9 mouse cellular contexts compared by ENCODE assay signal in the genomic region with DNA sequence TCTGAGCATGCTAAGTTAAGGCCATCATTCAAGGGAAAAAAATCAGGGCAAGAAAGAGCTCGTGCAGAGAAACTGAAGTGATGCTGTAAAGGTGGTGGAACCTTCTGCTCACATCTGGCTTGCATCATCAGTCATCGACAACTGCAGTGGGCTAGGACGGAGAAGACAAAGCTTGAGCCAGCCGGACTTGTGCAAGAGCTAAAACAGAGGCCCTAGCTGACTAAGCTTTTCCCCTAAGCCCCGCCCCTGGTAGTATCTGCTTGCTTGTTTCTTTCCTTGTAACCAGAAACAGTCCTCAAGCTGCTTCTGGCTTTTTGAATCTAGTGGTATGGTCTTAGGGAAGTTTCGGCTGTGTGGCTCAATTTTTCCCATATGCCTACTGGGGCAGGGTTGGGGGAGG. TPM values are rescaled to one million over a fixed set of nuclear protein-coding genes. Genes with fewer than 3 reads are reported as not detected.
DNase-seq lines count a peak whose midpoint lies in the region; ATAC-seq and TF ChIP-seq lines count a peak whose summit lies in the region.
"Had no signal": no experiment of that assay in that cellular context is flagged by ENCODE, and none has a peak within 500 bp of the region (broad histone marks: within the 10 kb centered on the region; RNA-seq: fewer than 3 reads in every experiment).

No protein-coding gene starts in this region.

- intact Hi-C loops in gastrocnemius, postnatal 36 days (cut with DNase I): no loop called here
- intact Hi-C loops in left cerebral cortex, postnatal 25 days (cut with DNase I): no loop called here

- no peaks in the 10 kb centered on the region for H3K27me3 ChIP-seq in liver, postnatal 0 days (ENCODE audit: insufficient read depth, low read length)
- H3K27me3 ChIP-seq in forebrain, embryonic 10.5 days (ENCODE audit: poor library complexity, severe bottlenecking): peaks cover 87% of the 10 kb centered on the region
- H3K27me3 ChIP-seq: neural tube, embryonic 13.5 days had no signal

- no peak for TF ChIP-seq CTCF in liver, postnatal 0 days (IDR thresholded peaks at IDR 0.05; ENCODE audit: low read depth)

- no peaks in the 10 kb centered on the region for H3K4me1 ChIP-seq in liver, postnatal 0 days (ENCODE audit: insufficient read depth)
- H3K4me1 ChIP-seq in forebrain, embryonic 10.5 days: no peaks in the 10 kb centered on the region
- H3K4me1 ChIP-seq: neural tube, embryonic 13.5 days had no signal

- ATAC-seq in CD4-positive, CD25-positive, alpha-beta regulatory T cell, adult 4 months: peak; percentile 48
- 0 out of 2 replicates have a peak, but pooled peaks have one; percentile 41 for ATAC-seq in liver, postnatal 0 days

- TF ChIP-seq EP300 in liver, postnatal 0 days (IDR thresholded peaks at IDR 0.05; ENCODE audit: low read depth): no peak

- no peak overlapping the region for H3K9ac ChIP-seq in liver, postnatal 0 days (replicated peaks)
- H3K9ac ChIP-seq: neural tube, embryonic 13.5 days had no signal

- no peaks in the 10 kb centered on the region for H3K9me3 ChIP-seq in liver, postnatal 0 days (ENCODE audit: low read length)
- H3K9me3 ChIP-seq in forebrain, embryonic 10.5 days: no peaks in the 10 kb centered on the region
- H3K9me3 ChIP-seq: neural tube, embryonic 13.5 days had no signal

- WGBS in liver, postnatal 0 days (ENCODE audit: insufficient replicate concordance): 68% methylated on average over 6 of the region's 6 CpGs
- WGBS in forebrain, embryonic 10.5 days: 77% methylated on average over 6 of the region's 6 CpGs

- no peak overlapping the region for H3K4me2 ChIP-seq in liver, postnatal 0 days (ENCODE audit: low read depth, low read length)
- H3K4me2 ChIP-seq: neural tube, embryonic 13.5 days had no signal

- H3K4me3 ChIP-seq in liver, postnatal 0 days (ENCODE audit: low read depth, low read length): no peak overlapping the region
- no peak overlapping the region for H3K4me3 ChIP-seq in forebrain, embryonic 10.5 days
- H3K4me3 ChIP-seq: neural tube, embryonic 13.5 days had no signal

- peak; percentile 53 to 74 for DNase-seq in adrenal gland, adult (ENCODE audit: inconsistent age in 2 of 2, low spot score in 1 of 2)
- peak; percentile 13 to 41 for DNase-seq in gastrocnemius, postnatal 36 days
- peak; percentile 27 for DNase-seq in liver, postnatal 0 days
- no peak for DNase-seq in retina, postnatal 1 day
- DNase-seq in left cerebral cortex, postnatal 25 days (ENCODE audit: low spot score in 2 of 2): no peak
- DNase-seq in layer of hippocampus, postnatal 10 days (ENCODE audit: low spot score in 2 of 2): no peak
- DNase-seq in forebrain, embryonic 10.5 days (ENCODE audit: extremely low spot score, low spot score): no peak

- no peaks in the 10 kb centered on the region; the same call in 1 of the 2 replicates for H3K36me3 ChIP-seq in liver, postnatal 0 days (replicated peaks; ENCODE audit: insufficient read depth, low read length)
- H3K36me3 ChIP-seq in forebrain, embryonic 10.5 days (replicated peaks): no peaks in the 10 kb centered on the region; the same call in 1 of the 2 replicates
- H3K36me3 ChIP-seq: neural tube, embryonic 13.5 days had no signal

- H3K27ac ChIP-seq in liver, postnatal 0 days (ENCODE audit: low read depth): no peak overlapping the region
- no peak overlapping the region for H3K27ac ChIP-seq in forebrain, embryonic 10.5 days
- H3K27ac ChIP-seq: neural tube, embryonic 13.5 days had no signal

RNA-seq across cellular contexts. Expression of a gene that starts 56.5 kb away (rescaled TPM):
- polyA plus RNA-seq in CD4-positive, CD25-positive, alpha-beta regulatory T cell, adult 4 months (2017; shearing (Covaris generic)): 10 to 100 TPM; 20.1 to 23.9 TPM
- total RNA-seq in gastrocnemius, postnatal 36 days (2021): 1 to 10 TPM; 2.4 to 2.6 TPM
- 7.3 and 8.7 TPM in 2 replicates for polyA plus RNA-seq in liver, postnatal 0 days (2015; fragmentation: Nextera tagmentation; extraction: Ambion mirVana)
- total RNA-seq in left cerebral cortex, postnatal 25 days (2021): 10 to 100 TPM; 30.1 to 30.4 TPM
- total RNA-seq in layer of hippocampus, postnatal 10 days (2021): 10 to 100 TPM; 30.2 to 31.1 TPM
- polyA plus RNA-seq in forebrain, embryonic 10.5 days (2016; fragmentation: Nextera tagmentation; extraction: Ambion mirVana): 67.4 and 70.8 TPM in 2 replicates

Comparison
In these comparisons a context has a peak if more than half of its experiments do, and no peak if none do; other contexts are left out.
1. DNase-seq: peak in adrenal gland, adult (2 of 2), gastrocnemius, postnatal 36 days (2 of 2) and liver, postnatal 0 days (single experiment); none in retina, postnatal 1 day (single experiment), left cerebral cortex, postnatal 25 days (0 of 2), layer of hippocampus, postnatal 10 days (0 of 2) and forebrain, embryonic 10.5 days (single experiment).
2. RNA of a gene that starts 56.5 kb away (total RNA-seq): 30.2 to 31.1 TPM in layer of hippocampus, postnatal 10 days and 30.1 to 30.4 TPM in left cerebral cortex, postnatal 25 days; 2.4 to 2.6 TPM in gastrocnemius, postnatal 36 days; every median in the first group is over 4 times any median in the second.